Mouse (Mus musculus) G1E (cell line): Measurements from ENCODE around the gene 4931428F04Rik. TPM values are rescaled to one million over a fixed set of nuclear protein-coding genes. Genes with fewer than 3 reads are reported as not detected.

Experiments
- ATAC-seq: 2 replicates; pipeline ENCODE4 v1.8.0; 2016; ENCODE audit warnings: mild to moderate bottlenecking; ENCODE audit not compliant: insufficient number of reproducible peaks, poor library complexity, low FRiP score, severe bottlenecking; ENCODE audit errors: extremely low read depth
- DNase-seq: peaks from one replicate; pipeline ENCODE4 v3.0.0; 2012; ENCODE audit warnings: low spot score
- H3K27me3 ChIP-seq: 2 replicates; pipeline ENCODE4 v1.6.1; 2012; ENCODE audit warnings: mild to moderate bottlenecking, low read length, inconsistent platforms; ENCODE audit not compliant: insufficient read depth
- H3K36me3 ChIP-seq: replicated peaks from 2 replicates; pipeline ENCODE3; 2012; ENCODE audit warnings: mild to moderate bottlenecking, inconsistent platforms
- H3K4me1 ChIP-seq: 2 replicates; pipeline ENCODE4 v1.6.1; 2012; ENCODE audit warnings: low read depth, low read length, inconsistent platforms, mixed read lengths; ENCODE audit not compliant: insufficient read depth
- H3K4me3 ChIP-seq: 2 replicates; pipeline ENCODE4 v1.5.1; 2012; ENCODE audit warnings: low read depth, mild to moderate bottlenecking, inconsistent platforms, low read length, moderate library complexity, mixed read lengths
- H3K9me3 ChIP-seq: replicated peaks from 2 replicates; pipeline ENCODE4 v1.6.1; 2012; ENCODE audit warnings: inconsistent platforms
- CTCF ChIP-seq: IDR thresholded peaks from 2 replicates; pipeline ENCODE4 v1.5.1; 2012; ENCODE audit warnings: low read depth, low read length, inconsistent platforms, mixed read lengths
- GATA1 ChIP-seq: IDR thresholded peaks from 2 replicates; pipeline ENCODE4 v1.6.1; 2012; ENCODE audit warnings: borderline replicate concordance, low read length, inconsistent platforms, mixed read lengths
- GATA2 ChIP-seq: IDR thresholded peaks from 2 replicates; pipeline ENCODE4 v1.6.1; 2012; ENCODE audit warnings: low read depth, low read length, inconsistent platforms, borderline replicate concordance
- POLR2AphosphoS5 ChIP-seq: IDR thresholded peaks from 2 replicates; pipeline ENCODE4 v1.6.1; 2012; ENCODE audit warnings: low read depth, low read length, inconsistent platforms; ENCODE audit not compliant: insufficient replicate concordance
- TAL1 ChIP-seq: conservative IDR thresholded peaks from 2 replicates; pipeline ENCODE4 v1.6.1; 2012; ENCODE audit warnings: low read depth, low read length, inconsistent platforms, mixed read lengths
- polyA plus RNA-seq: library from polyadenylated mRNA; stranded (reverse); fragments of >175 nt; gene quantifications from 2 replicates; pipeline ENCODE4 v1.2.3, GENCODE M21; 2012
- total RNA-seq, 2 experiments: library from RNA; stranded (forward) in 1 of 2; stranded (reverse) in 1 of 2; fragments of 200-1000 nt in 1 of 2; fragments of >200 nt in 1 of 2; fragmentation: Nextera tagmentation in 1 of 2; gene quantifications; 2 replicates each; pipeline ENCODE4 v1.2.3; 2014 to 2017

Gene 4931428F04Rik
- total and polyA plus RNA-seq, 3 experiments = 2.0 to 9.0 (median 2.6) TPM

DNA sequence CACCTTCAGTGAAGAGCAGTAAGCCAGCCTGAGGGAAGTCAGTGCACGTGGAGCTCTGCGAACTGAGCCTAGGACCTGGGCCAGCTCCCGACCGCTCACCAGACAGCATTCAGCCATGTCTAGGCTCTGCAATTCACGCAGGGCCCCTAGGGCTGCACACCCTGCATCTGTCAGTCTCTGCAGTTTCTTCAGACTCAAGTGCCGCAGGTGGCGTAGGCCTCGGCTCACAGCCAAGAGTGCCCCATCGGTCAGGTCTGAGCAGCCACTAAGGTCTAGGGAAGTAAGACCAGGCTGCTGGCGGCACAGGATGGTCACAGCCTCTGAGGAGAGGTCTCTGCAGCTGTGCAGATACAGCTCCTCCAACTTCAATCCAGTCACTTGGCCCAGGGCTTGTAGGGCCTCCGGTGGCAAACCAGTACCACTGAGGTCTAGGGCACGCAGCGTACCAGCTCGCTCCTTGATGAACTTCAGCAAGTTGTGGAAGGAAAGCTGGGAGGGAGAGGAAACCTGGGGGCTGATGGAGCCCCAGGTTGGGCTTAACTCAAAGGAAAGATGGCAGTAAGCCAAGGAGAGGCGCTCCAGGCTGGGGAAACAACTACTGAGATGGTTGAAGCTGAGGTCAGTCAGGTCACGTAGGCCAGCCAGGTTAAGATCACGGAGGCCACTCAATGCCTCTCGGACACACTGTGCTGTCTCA, 25.6 kb upstream of the 4931428F04Rik start:
- H3K4me1 ChIP-seq = peaks cover 18% of the 10 kb centered on the region
- H3K36me3 ChIP-seq = peaks cover 98% of the 10 kb centered on the region
- no peaks in the 10 kb centered on the region for H3K27me3 ChIP-seq
- no peak overlapping the region for H3K4me3 ChIP-seq
- DNase-seq (no peak), ATAC-seq (no peak)
- no peak for TF ChIP-seq POLR2AphosphoS5
- no peak for TF ChIP-seq GATA2
- no peak for TF ChIP-seq TAL1
- TF ChIP-seq CTCF = no peak
- TF ChIP-seq GATA1 = no peak
- H3K9me3 ChIP-seq = no peaks in the 10 kb centered on the region

GRCm38 (mm10) chr8:105313622-105314402, 24.1 kb upstream of the 4931428F04Rik start:
- Histone ChIP-seq H3K27me3 (no peaks in the 10 kb centered on the region), H3K36me3 (peaks cover 98% of the 10 kb centered on the region), H3K4me3 (no peak overlapping the region), H3K9me3 (no peaks in the 10 kb centered on the region), H3K4me1 (peaks cover 14% of the 10 kb centered on the region)
- no peak for DNase-seq
- TF ChIP-seq GATA2 (no peak), POLR2AphosphoS5 (no peak), TAL1 (no peak), CTCF (no peak), GATA1 (no peak)
- no peak for ATAC-seq

DNA sequence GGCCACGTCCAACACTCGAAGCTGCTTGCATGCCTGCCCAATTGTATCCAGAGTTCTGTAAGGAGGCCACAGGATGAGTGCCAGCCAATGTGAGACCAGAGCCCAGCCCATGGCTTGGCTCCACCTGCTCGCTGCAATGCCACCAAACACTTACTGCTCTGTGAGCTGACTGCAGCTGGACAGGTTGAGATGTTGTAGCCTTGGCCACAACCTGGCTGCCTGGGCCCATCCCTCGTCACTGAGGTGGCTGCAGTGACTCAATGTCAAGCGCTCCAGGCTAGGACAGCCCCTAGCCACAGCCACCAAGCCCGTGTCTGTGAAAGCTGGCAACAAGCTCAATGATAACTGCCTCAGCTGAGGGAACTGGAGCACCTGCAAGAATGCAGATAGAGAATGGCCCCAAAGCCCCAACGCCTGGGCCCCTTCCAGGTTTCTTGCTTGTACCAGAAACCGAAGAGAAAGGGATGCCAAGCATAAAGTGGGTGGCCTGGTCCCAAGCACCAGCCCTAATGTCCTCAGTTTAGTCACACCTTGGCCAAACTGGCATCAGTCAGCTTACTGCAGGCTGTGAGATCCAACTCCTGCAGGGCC, 23.3 kb upstream of the 4931428F04Rik start:
- ATAC-seq (no peak), DNase-seq (no peak)
- H3K9me3 ChIP-seq = no peaks in the 10 kb centered on the region
- peaks cover 14% of the 10 kb centered on the region for H3K4me1 ChIP-seq
- H3K36me3 ChIP-seq = peaks cover 98% of the 10 kb centered on the region
- no peaks in the 10 kb centered on the region for H3K27me3 ChIP-seq
- H3K4me3 ChIP-seq = no peak overlapping the region
- TF ChIP-seq GATA2 (no peak), TAL1 (no peak)

DNA sequence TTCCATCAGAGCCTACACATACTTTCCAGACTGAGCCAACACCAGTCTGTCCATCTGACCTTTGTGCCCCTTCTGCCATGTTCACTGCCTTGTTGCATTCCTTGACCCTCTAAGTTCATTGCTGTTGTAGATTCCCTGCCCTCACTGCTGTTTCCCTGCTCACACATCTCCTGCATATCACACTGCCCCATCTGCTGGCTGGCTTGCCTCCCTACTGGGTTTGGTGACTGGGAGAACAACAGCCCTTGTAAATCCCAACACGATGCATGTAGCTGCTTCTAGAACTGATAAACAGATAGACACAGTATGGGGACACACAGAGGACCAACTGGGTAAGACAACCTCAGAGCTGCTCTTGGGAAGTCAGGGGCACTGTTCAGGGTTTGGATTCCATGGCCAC, 22.1 kb upstream of the 4931428F04Rik start:
- H3K36me3 ChIP-seq = peaks cover 98% of the 10 kb centered on the region

GRCm38 (mm10) chr8:105310118-105310517, 20.5 kb upstream of the 4931428F04Rik start:
- no peaks in the 10 kb centered on the region for H3K27me3 ChIP-seq
- DNase-seq = no peak
- H3K4me3 ChIP-seq = no peak overlapping the region
- peaks cover 98% of the 10 kb centered on the region for H3K36me3 ChIP-seq
- no peak for ATAC-seq
- TF ChIP-seq GATA1 = no peak
- no peaks in the 10 kb centered on the region for H3K9me3 ChIP-seq
- peaks cover 30% of the 10 kb centered on the region for H3K4me1 ChIP-seq

More for the DNA sequence above, 22.1 kb upstream of the 4931428F04Rik start:
- DNase-seq = no peak
- H3K4me1 ChIP-seq = peaks cover 15% of the 10 kb centered on the region
- no peak for TF ChIP-seq TAL1
- no peak for TF ChIP-seq GATA1
- TF ChIP-seq POLR2AphosphoS5 = no peak
- TF ChIP-seq CTCF = no peak
- TF ChIP-seq GATA2 = no peak
- H3K9me3 ChIP-seq = no peaks in the 10 kb centered on the region
- ATAC-seq = no peak
- H3K27me3 ChIP-seq = no peaks in the 10 kb centered on the region
- no peak overlapping the region for H3K4me3 ChIP-seq

- no peak for ATAC-seq
- Histone ChIP-seq H3K36me3 (peaks cover 98% of the 10 kb centered on the region), H3K4me1 (peaks cover 37% of the 10 kb centered on the region), H3K9me3 (no peaks in the 10 kb centered on the region), H3K4me3 (no peak overlapping the region), H3K27me3 (no peaks in the 10 kb centered on the region)
- TF ChIP-seq CTCF (no peak), GATA2 (no peak), POLR2AphosphoS5 (no peak), GATA1 (no peak), TAL1 (no peak)
- DNase-seq = no peak
These were observed 19.6 kb upstream of the 4931428F04Rik start for GRCm38 (mm10) chr8:105309142-105309847.
